Mouse (Mus musculus) G1E (cell line): ENCODE data around the gene Btbd35f24.
"Not testable (repeated sequence)": the region's sequence is repeated elsewhere in the genome, so short reads cannot be mapped to it uniquely, and the experiment has no call there.

Experiments
- CTCF ChIP-seq: IDR thresholded peaks from 2 replicates; pipeline ENCODE4 v1.5.1; 2012; ENCODE audit warnings: low read depth, low read length, inconsistent platforms, mixed read lengths
- GATA1 ChIP-seq: IDR thresholded peaks from 2 replicates; pipeline ENCODE4 v1.6.1; 2012; ENCODE audit warnings: borderline replicate concordance, low read length, inconsistent platforms, mixed read lengths
- TAL1 ChIP-seq: conservative IDR thresholded peaks from 2 replicates; pipeline ENCODE4 v1.6.1; 2012; ENCODE audit warnings: low read depth, low read length, inconsistent platforms, mixed read lengths

DNA sequence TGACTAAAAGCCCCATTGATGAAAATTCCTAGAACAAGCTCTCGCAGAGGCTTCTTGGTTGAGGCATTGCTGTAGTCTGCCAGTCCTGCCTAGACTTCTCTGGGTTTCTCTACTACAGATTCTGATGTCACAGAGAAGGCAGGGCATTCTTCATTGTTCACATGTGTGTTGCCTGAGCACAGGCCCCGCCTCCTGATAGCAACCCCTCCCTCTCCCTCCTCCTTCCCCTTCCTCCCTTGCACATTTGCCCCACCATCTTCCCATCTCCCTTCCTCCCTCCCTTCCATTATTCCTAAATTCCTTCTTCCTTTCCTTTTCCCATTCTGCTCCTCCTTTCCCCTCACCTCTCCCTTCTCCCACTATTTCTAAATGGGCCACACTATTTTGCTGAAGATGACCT is at the start of gene Btbd35f24:
- TF ChIP-seq CTCF, TAL1, GATA1: not testable (repeated sequence)
